Mouse (Mus musculus) intestine, postnatal 0 days (tissue): ENCODE measurements around the gene Cyp4f17. TPM values are rescaled to one million over a fixed set of nuclear protein-coding genes. Genes with fewer than 3 reads are reported as not detected.
A peak's percentile ranks its signal among the peaks of the same experiment; 100 is the strongest.
"Not testable (repeated sequence)": the region's sequence is repeated elsewhere in the genome, so short reads cannot be mapped to it uniquely, and the experiment has no call there.

ENCODE experiments used
- ATAC-seq: fragments of 200-750 bp; cut with Nextera tagmentation; 2 replicates; pipeline ENCODE4 v1.8.0; 2017; ENCODE audit warnings: mild to moderate bottlenecking, moderate TSS enrichment, moderate library complexity
- H3K27ac ChIP-seq: fragments of 300-500 bp; sonication (generic); 2 replicates; pipeline ENCODE4 v1.5.1; 2014; ENCODE audit warnings: mild to moderate bottlenecking, low read depth, low read length, moderate library complexity
- H3K27me3 ChIP-seq: fragments of 300-500 bp; sonication (generic); replicated peaks from 2 replicates; pipeline ENCODE4 v1.6.1; 2014; ENCODE audit warnings: low read length, mixed read lengths; ENCODE audit not compliant: control insufficient read depth, insufficient read depth
- H3K36me3 ChIP-seq: fragments of 300-500 bp; sonication (generic); 2 replicates; pipeline ENCODE4 v1.6.1; 2014; ENCODE audit warnings: mild to moderate bottlenecking, moderate library complexity; ENCODE audit not compliant: control insufficient read depth, insufficient read depth
- H3K4me1 ChIP-seq: fragments of 300-500 bp; sonication (generic); replicated peaks from 2 replicates; pipeline ENCODE4 v1.6.1; 2014; ENCODE audit warnings: antibody characterized with exemption, low read length, mixed read lengths; ENCODE audit not compliant: control insufficient read depth, insufficient read depth
- H3K4me2 ChIP-seq: fragments of 300-500 bp; sonication (generic); replicated peaks from 2 replicates; pipeline ENCODE4 v1.6.1; 2014; ENCODE audit warnings: low read depth, mild to moderate bottlenecking, moderate library complexity
- H3K4me3 ChIP-seq: fragments of 300-500 bp; sonication (generic); 2 replicates; pipeline ENCODE4 v1.5.1; 2014; ENCODE audit warnings: low read depth, low read length
- H3K9ac ChIP-seq: fragments of 300-500 bp; sonication (generic); 2 replicates; pipeline ENCODE4 v1.6.1; 2014; ENCODE audit warnings: mild to moderate bottlenecking, low read depth, low read length
- H3K9me3 ChIP-seq: fragments of 300-500 bp; sonication (generic); 2 replicates; pipeline ENCODE4 v1.6.1; 2016; ENCODE audit warnings: mixed run types; ENCODE audit not compliant: control insufficient read depth
- CTCF ChIP-seq: sonication (generic); IDR thresholded peaks from 2 replicates; pipeline ENCODE4 v1.5.1; 2016; ENCODE audit warnings: low read depth, mild to moderate bottlenecking, control low read depth, antibody characterized with exemption, moderate library complexity
- WGBS: fragments of 180-500 bp; shearing (Covaris S2); extraction: QIAGEN DNeasy Blood & Tissue Kit; methylation state at CpG from one replicate; pipeline ENCODE4 v1.1.7; 2014; 5-methylcytosine and 5-hydroxymethylcytosine counted together
- polyA plus RNA-seq: library from polyadenylated mRNA; unstranded; fragments of >200 nt; fragmentation: Nextera tagmentation; extraction: Ambion mirVana; gene quantifications from 2 replicates; pipeline ENCODE4 v1.2.1, GENCODE M21; 2015

Cyp4f17 gene
- polyA plus RNA-seq, 1 experiment from 2014 or later = 1.9 TPM

DNA sequence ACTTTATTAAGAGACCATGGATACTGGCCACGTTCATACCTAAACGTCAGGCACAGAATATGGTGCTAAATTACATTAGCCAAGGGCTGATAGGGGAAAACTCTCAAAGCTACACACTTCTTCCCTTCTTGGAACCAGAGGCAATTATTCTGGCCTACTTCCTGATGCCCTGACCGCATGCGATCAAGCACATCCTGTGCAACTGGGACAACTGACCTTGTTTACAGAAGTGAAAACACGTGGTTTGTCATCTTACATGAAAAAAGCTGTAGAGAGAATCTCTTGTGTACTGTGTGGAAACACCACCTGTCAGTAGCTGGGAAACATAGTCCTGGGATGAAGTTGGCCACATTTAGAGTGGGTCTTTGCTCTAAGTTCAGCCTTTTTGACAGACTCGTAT is 28.2 kb downstream of the Cyp4f17 start:
- no peaks in the 10 kb centered on the region for H3K27me3 ChIP-seq
- H3K4me3 ChIP-seq = no peak overlapping the region
- H3K9me3 ChIP-seq = no peaks in the 10 kb centered on the region
- no peak for ATAC-seq
- H3K9ac ChIP-seq = no peak overlapping the region
- H3K4me2 ChIP-seq = no peak overlapping the region
- H3K4me1 ChIP-seq = no peaks in the 10 kb centered on the region
- TF ChIP-seq CTCF = no peak
- peak overlapping the region; percentile 63 for H3K27ac ChIP-seq
- WGBS = 65% methylated on average over 6 of the region's 6 CpGs
- H3K36me3 ChIP-seq = no peaks in the 10 kb centered on the region

DNA sequence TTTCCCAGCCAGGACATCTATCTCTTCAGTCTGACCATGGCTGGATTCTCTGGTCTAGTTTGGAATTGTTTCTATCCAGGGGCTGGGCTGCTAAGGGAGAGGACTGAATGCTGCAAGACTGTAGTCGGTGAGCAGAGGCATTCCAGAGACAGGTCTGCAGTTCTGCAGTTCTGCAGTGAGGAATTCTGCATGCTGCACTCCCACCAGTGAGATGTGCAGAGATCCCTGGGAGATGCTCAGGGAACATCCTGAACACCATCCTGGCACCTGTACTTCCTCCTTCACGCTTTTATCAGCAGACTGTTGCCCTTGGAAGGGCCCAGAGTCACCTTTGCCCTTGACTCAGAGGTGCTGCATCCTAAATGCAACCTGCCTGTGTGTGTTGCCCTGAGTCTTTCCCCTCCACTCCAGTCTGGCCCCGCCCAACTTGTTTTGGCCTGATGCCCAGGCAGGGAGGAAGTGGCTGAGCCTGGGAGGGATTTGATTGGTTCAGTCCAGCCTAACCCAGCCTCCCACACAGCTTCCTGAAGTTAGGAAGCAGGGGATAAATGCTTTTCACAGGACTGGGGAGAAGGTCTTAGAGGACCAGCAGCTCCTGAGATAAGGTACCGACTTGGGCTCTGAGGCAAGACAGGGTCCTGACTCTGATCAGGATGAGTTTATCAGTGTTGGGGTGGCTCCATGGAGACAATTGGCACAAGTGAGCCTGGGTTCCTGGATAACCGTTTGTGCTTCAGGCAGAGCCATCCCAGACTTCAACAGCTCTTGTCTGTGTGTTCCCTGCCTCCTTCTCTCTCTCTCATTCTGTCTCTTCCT is 30.4 kb downstream of the Cyp4f17 start, which contains the start of gene Cyp4f16:
Gene Cyp4f16, plus strand, starts transcription at position 508 of the 816 bp plus-strand sequence.
- peak; percentile 96 for ATAC-seq
- H3K36me3 ChIP-seq, H3K4me1 ChIP-seq, H3K9me3 ChIP-seq, H3K27me3 ChIP-seq: not testable (repeated sequence)
- peak within 1 kb of the TSS; percentile 31; the same call in 1 of the 2 replicates for H3K9ac ChIP-seq
- H3K4me3 ChIP-seq = peak within 1 kb of the TSS; percentile 44
- H3K4me2 ChIP-seq = peak within 1 kb of the TSS; percentile 65
- WGBS = 8% methylated on average over 5 of the region's 5 CpGs
- peak within 1 kb of the TSS; percentile 63; the same call in 1 of the 2 replicates for H3K27ac ChIP-seq

DNA sequence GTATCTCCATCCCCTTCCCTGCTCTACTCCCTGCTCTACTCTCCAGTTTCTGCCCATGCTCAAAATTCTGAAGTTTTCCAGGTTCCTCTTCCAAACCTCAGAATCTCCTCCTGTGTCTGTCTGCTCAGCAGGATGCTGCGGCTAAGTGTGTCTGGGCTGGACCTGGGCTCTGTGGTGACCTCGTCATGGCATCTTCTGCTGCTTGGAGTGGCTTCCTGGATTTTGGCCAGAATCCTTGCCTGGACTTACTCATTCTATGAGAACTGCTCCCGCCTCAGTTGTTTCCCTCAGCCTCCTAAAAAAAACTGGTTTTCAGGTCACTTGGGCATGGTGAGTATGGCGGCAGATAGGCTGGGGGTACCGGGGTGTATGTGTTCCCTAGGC is 31.0 kb downstream of the Cyp4f17 start:
- no peak for ATAC-seq
- Histone ChIP-seq H3K9me3 (no peaks in the 10 kb centered on the region), H3K4me3 (peak overlapping the region; percentile 44), H3K4me1 (no peaks in the 10 kb centered on the region), H3K27ac (no peak overlapping the region), H3K27me3 (no peaks in the 10 kb centered on the region), H3K36me3 (no peaks in the 10 kb centered on the region), H3K9ac (peak overlapping the region; percentile 31; the same call in 1 of the 2 replicates), H3K4me2 (peak overlapping the region; percentile 65)
- WGBS = 49% methylated on average over 5 of the region's 5 CpGs
- no peak for TF ChIP-seq CTCF

DNA sequence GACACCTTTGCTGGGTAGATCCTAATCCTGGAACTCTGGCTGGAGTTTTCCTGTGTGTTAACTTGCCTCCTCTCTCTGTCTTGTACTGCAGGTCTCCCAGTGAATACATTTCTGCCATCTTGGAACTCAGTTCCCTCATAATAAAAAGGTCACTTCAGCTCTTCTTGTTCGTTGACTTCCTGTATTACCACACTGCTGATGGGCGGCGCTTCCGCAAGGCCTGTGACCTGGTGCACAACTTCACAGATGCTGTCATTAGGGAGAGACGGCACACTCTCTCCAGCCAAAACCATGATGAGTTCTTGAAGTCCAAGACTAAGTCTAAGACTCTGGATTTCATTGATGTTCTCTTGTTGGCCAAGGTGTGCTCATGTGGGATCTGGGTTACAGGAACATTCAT is 38.9 kb downstream of the Cyp4f17 start:
- H3K9me3 ChIP-seq, H3K4me1 ChIP-seq, H3K4me2 ChIP-seq, ATAC-seq, H3K27me3 ChIP-seq, H3K9ac ChIP-seq, H3K4me3 ChIP-seq, H3K27ac ChIP-seq: not testable (repeated sequence)
- H3K36me3 ChIP-seq = peaks cover 29% of the 10 kb centered on the region; the same call in 1 of the 2 replicates
- WGBS = 86% methylated on average over 5 of the region's 5 CpGs

DNA sequence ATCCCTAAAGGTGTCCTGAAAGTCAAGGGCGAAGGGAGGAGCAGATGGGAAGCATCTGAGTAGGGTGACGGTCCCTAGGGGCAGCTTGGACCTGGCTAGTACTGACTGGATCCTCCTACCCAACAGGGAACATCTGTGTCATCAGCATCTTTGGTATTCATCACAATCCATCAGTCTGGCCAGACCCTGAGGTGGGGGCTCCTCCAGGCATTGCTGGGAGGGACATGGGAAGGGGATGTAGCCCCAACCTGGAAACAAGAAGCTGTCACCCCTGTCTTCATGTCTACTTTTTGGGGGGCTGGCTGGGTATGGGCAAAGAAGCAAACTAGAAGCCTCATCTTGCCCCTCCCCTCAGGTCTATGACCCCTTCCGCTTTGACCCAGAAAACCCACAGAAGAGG is 44.5 kb downstream of the Cyp4f17 start:
- not testable (repeated sequence) for H3K27me3 ChIP-seq, ATAC-seq, H3K9ac ChIP-seq, H3K4me1 ChIP-seq, H3K36me3 ChIP-seq, H3K9me3 ChIP-seq
- 89% methylated on average over 3 of the region's 3 CpGs for WGBS
- 0 out of 2 replicates have a peak overlapping the region, but pooled peaks have one; percentile 21 for H3K27ac ChIP-seq
- H3K4me2 ChIP-seq = peak overlapping the region; percentile 66
- H3K4me3 ChIP-seq = peak overlapping the region; percentile 23; the same call in 1 of the 2 replicates

DNA sequence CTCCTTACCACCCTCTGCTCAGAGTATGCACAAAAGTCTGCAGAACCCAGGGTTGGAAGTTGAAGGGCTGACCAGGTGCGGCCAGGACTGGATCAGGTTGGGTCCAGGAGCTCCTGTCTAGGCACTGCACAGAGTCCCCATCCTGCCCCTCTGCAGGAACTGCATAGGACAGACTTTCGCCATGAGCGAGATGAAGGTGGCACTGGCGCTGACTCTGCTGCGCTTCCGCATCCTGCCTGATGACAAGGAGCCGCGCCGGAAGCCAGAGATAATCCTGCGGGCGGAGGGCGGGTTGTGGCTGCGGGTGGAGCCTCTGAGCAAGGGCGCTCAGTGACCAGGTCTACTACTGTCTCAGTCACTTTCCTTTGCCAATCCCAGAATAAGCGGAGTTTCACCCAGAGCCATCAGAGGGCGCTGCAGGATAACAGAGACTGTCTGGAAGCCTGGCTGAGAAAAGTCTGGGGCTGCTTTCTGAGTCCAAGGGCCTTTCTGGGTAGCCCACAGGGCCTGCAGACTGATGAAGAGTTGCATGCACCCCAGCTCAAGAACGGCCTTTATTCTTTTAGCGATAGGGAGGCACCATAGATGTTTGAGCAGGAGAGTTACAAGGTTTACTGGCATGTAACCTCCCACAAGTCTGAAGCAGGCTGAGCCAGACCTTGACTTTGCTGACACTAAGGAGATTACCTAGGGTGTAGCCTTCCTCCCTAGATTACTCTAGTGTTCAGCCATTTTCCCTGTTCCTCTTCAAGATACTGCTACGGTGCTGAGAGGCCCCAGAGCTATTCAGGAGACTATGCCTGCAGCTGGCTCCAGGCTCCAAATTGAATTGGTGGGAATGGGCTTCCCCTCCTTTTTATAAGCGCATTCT is 45.3 kb downstream of the Cyp4f17 start:
- Histone ChIP-seq H3K9ac (no peak overlapping the region), H3K9me3 (no peaks in the 10 kb centered on the region), H3K27me3 (no peaks in the 10 kb centered on the region), H3K27ac (0 out of 2 replicates have a peak overlapping the region, but pooled peaks have one; percentile 21), H3K4me2 (peak overlapping the region; percentile 66), H3K4me1 (no peaks in the 10 kb centered on the region), H3K36me3 (no peaks in the 10 kb centered on the region), H3K4me3 (peak overlapping the region; percentile 23; the same call in 1 of the 2 replicates)
- peak; percentile 95 for ATAC-seq
- peak; percentile 91 for TF ChIP-seq CTCF
- 12% methylated on average over 20 of the region's 20 CpGs for WGBS

DNA sequence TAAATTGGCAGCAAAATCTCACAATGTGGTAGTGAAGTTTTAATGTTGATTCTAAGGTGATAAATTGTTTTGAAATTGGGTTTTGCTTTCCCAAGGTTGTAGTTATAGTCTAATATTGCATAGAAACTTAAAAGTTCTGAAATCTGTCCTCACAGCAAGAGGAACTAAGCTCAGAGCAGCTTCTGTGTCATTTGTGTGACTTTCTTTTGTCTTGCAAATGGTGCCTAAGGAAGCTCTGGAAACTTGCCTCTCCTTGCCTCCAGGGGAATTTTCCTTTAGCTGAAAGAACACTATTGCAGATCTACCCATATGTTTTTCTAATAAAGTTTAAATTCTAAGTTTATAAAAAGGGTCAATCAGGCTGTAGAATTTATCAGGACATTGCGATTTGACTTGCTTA is 47.2 kb downstream of the Cyp4f17 start:
- H3K4me1 ChIP-seq, H3K9me3 ChIP-seq, H3K9ac ChIP-seq, H3K36me3 ChIP-seq, H3K27me3 ChIP-seq, H3K4me2 ChIP-seq, H3K27ac ChIP-seq, H3K4me3 ChIP-seq, ATAC-seq: not testable (repeated sequence)
- 58% methylated on average over 1 of the region's 1 CpGs for WGBS

DNA sequence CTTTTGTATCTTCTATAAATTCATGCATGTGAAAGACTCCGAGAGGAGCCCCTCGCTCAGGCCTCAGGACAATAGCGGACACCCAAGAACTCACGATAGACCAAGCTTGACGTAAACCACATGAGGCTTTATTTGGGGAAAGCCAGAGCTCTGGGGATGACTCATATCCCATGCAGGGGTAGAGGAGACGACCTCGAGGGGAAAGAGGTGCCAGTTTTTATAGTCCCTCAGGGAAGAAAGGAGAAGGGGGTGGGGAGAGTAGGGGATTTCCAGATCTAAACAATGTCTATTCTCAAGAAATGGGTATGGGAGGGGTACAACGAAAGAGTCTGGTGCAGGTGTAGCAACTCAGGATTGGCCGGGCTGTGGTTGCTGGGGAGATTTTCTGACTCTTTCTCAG is 48.5 kb downstream of the Cyp4f17 start:
- H3K27ac ChIP-seq, H3K4me1 ChIP-seq, H3K4me2 ChIP-seq, H3K9me3 ChIP-seq, ATAC-seq, H3K9ac ChIP-seq, H3K27me3 ChIP-seq, H3K4me3 ChIP-seq, H3K36me3 ChIP-seq: not testable (repeated sequence)
- 72% methylated on average over 9 of the region's 9 CpGs for WGBS

DNA sequence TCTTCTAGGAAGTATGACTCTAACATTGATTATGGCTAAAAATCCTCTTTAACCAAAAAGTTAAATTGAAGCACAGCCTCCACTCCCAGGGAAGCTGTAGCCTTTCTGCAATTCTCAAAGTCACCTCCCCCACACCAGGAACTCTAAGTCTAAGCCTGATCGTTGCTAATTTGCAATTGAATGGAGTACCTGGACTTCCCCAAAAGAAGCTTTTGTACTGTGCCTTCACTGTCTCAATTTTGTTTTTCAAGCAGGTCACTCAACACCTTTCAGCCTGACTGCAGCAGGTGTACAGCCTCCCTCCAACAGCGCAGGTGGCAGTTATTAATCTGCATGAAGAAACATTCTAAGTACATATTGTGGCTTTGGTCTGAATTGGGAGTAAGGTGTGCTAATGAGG is 57.5 kb downstream of the Cyp4f17 start:
- not testable (repeated sequence) for H3K4me2 ChIP-seq, H3K36me3 ChIP-seq, H3K4me3 ChIP-seq, H3K27ac ChIP-seq, H3K9ac ChIP-seq, H3K9me3 ChIP-seq, H3K4me1 ChIP-seq, H3K27me3 ChIP-seq, ATAC-seq
- WGBS = 85% methylated on average over 2 of the region's 2 CpGs
